In genomic region chr9:43014886-43015285, GRCm38 (mm10) we compare ENCODE assay signal across 29 mouse cellular contexts.
DNase-seq lines count a peak whose midpoint lies in the region; ATAC-seq and TF ChIP-seq lines count a peak whose summit lies in the region.
"Had no signal": no experiment of that assay in that cellular context is flagged by ENCODE, and none has a peak within 500 bp of the region (broad histone marks: within the 10 kb centered on the region; RNA-seq: fewer than 3 reads in every experiment).

No protein-coding gene starts in this region.

- DNase-seq in heart, adult 2 months: no peak
- DNase-seq in heart, adult 11 months: no peak
- DNase-seq in 3T3-L1 (ENCODE audit: low read depth, low spot score): peak; percentile 71
- DNase-seq in NIH3T3 (ENCODE audit: low read depth): peak; percentile 14
- DNase-seq in fibroblast of lung, adult 2 months (ENCODE audit: low read depth): peak; percentile 10
- no peak for DNase-seq in lung, postnatal 14 days
- DNase-seq in left cerebral cortex, postnatal 36 days (ENCODE audit: low spot score in 2 of 2): no peak
- DNase-seq in liver, postnatal 0 days: no peak
- DNase-seq: B cell, adult 2 months; cerebellum, adult 11 months; cerebellum, adult 9-11 months; cerebellum, postnatal 25 days; gastrocnemius, postnatal 14 days; heart, postnatal 14 days; heart, postnatal 4 days had no signal

- WGBS in heart, adult 2 months: 80% methylated on average over 1 of the region's 1 CpGs
- WGBS in liver, postnatal 0 days (ENCODE audit: insufficient replicate concordance): 97% methylated on average over 1 of the region's 1 CpGs

- no peaks in the 10 kb centered on the region for H3K27me3 ChIP-seq in heart, adult 2 months (ENCODE audit: control insufficient read depth, insufficient read depth, low read length)
- H3K27me3 ChIP-seq in liver, postnatal 0 days (ENCODE audit: insufficient read depth, low read length): no peaks in the 10 kb centered on the region
- H3K27me3 ChIP-seq: CH12.LX; embryonic facial prominence, embryonic 12.5 days; embryonic facial prominence, embryonic 15.5 days; forebrain, embryonic 13.5 days; heart, embryonic 13.5 days had no signal

- H3K9me3 ChIP-seq in liver, postnatal 0 days (ENCODE audit: low read length): no peaks in the 10 kb centered on the region
- H3K9me3 ChIP-seq: embryonic facial prominence, embryonic 12.5 days; embryonic facial prominence, embryonic 15.5 days; forebrain, embryonic 10.5 days; forebrain, embryonic 13.5 days; heart, embryonic 10.5 days; heart, embryonic 13.5 days had no signal

- TF ChIP-seq POLR2A in heart, adult 2 months (IDR thresholded peaks at IDR 0.05; ENCODE audit: insufficient read depth, low read depth, low read length): no peak

- no peak for TF ChIP-seq CTCF in heart, adult 2 months (IDR thresholded peaks at IDR 0.05)
- no peak for TF ChIP-seq CTCF in liver, postnatal 0 days (IDR thresholded peaks at IDR 0.05; ENCODE audit: low read depth)

- no peak for TF ChIP-seq EP300 in heart, adult 2 months (IDR thresholded peaks at IDR 0.05; ENCODE audit: insufficient read depth, low read depth, low read length)
- no peak for TF ChIP-seq EP300 in liver, postnatal 0 days (IDR thresholded peaks at IDR 0.05; ENCODE audit: low read depth)

- no peak overlapping the region for H3K4me3 ChIP-seq in heart, adult 2 months
- H3K4me3 ChIP-seq in liver, postnatal 0 days (ENCODE audit: low read depth, low read length): no peak overlapping the region
- H3K4me3 ChIP-seq: embryonic facial prominence, embryonic 12.5 days; embryonic facial prominence, embryonic 15.5 days; erythroblast, embryonic 14.5 days; forebrain, embryonic 10.5 days; forebrain, embryonic 13.5 days; heart, embryonic 10.5 days; heart, embryonic 13.5 days had no signal

- peak overlapping the region; percentile 11; the same call in 1 of the 2 replicates for H3K27ac ChIP-seq in heart, adult 2 months
- H3K27ac ChIP-seq in liver, postnatal 0 days (ENCODE audit: low read depth): no peak overlapping the region
- H3K27ac ChIP-seq: embryonic facial prominence, embryonic 12.5 days; embryonic facial prominence, embryonic 15.5 days; forebrain, embryonic 10.5 days; forebrain, embryonic 13.5 days; heart, embryonic 10.5 days; heart, embryonic 13.5 days; hindbrain, embryonic 14.5 days; hindbrain, postnatal 0 days had no signal

- intact Hi-C loops in heart, adult 2 months (cut with DNase I): no loop called here
- intact Hi-C loops in left cerebral cortex, postnatal 36 days (cut with DNase I): no loop called here

- H3K36me3 ChIP-seq in heart, adult 2 months (ENCODE audit: control insufficient read depth, insufficient read depth, low read length): peaks cover 32% of the 10 kb centered on the region
- peaks cover 22% of the 10 kb centered on the region for H3K36me3 ChIP-seq in liver, postnatal 0 days (replicated peaks; ENCODE audit: insufficient read depth, low read length)

- H3K9ac ChIP-seq in heart, adult 2 months (ENCODE audit: low read depth, low read length): no peak overlapping the region
- no peak overlapping the region for H3K9ac ChIP-seq in liver, postnatal 0 days (replicated peaks)
- H3K9ac ChIP-seq: embryonic facial prominence, embryonic 12.5 days; embryonic facial prominence, embryonic 15.5 days; forebrain, embryonic 13.5 days; heart, embryonic 13.5 days; hindbrain, embryonic 14.5 days had no signal

- H3K79me2 ChIP-seq in heart, adult 2 months (replicated peaks; ENCODE audit: control insufficient read depth, insufficient read depth, low read length): no peaks in the 10 kb centered on the region

- no peak overlapping the region for H3K4me2 ChIP-seq in liver, postnatal 0 days (ENCODE audit: low read depth, low read length)
- H3K4me2 ChIP-seq: embryonic facial prominence, embryonic 12.5 days; embryonic facial prominence, embryonic 15.5 days; forebrain, embryonic 13.5 days; heart, embryonic 13.5 days; hindbrain, embryonic 14.5 days had no signal

- H3K4me1 ChIP-seq in heart, adult 2 months (ENCODE audit: control insufficient read depth, insufficient read depth, low read length): 0 out of 2 replicates have a peak, but pooled peaks cover 1% of the 10 kb centered on the region
- H3K4me1 ChIP-seq in liver, postnatal 0 days (ENCODE audit: insufficient read depth): 0 out of 2 replicates have a peak, but pooled peaks cover 3% of the 10 kb centered on the region
- H3K4me1 ChIP-seq: embryonic facial prominence, embryonic 12.5 days; embryonic facial prominence, embryonic 15.5 days; forebrain, embryonic 10.5 days; forebrain, embryonic 13.5 days; heart, embryonic 10.5 days; heart, embryonic 13.5 days had no signal

- ATAC-seq in liver, postnatal 0 days: no peak
- ATAC-seq: activated CD4-positive, CD25-positive, alpha-beta regulatory T cell, adult 4 months; forebrain, embryonic 13.5 days; forebrain, embryonic 16.5 days; hindbrain, postnatal 0 days; inflammation-experienced regulatory T-cells, adult 6 months; intestine, embryonic 16.5 days had no signal

Comparison
In these comparisons a context has a peak if more than half of its experiments do, and no peak if none do; other contexts are left out.
1. DNase-seq: peak in 3T3-L1 (single experiment), NIH3T3 (single experiment) and fibroblast of lung, adult 2 months (single experiment); none in heart, adult 2 months (0 of 2), heart, adult 11 months (single experiment), lung, postnatal 14 days (single experiment), left cerebral cortex, postnatal 36 days (0 of 2) and liver, postnatal 0 days (single experiment).